Mouse (Mus musculus): ENCODE measurements around the gene Hoxd10. TPM values are rescaled to one million over a fixed set of nuclear protein-coding genes. Genes with fewer than 3 reads are reported as not detected.
A peak's percentile ranks its signal among the peaks of the same experiment; 100 is the strongest.

Hoxd10 gene
- polyA plus RNA-seq, 1 experiment: not detected

GRCm38 (mm10) chr2:74673835-74674425 lies 17.8 kb upstream of the Hoxd10 start:
- no peaks in the 10 kb centered on the region for H3K4me1 ChIP-seq (ENCODE audit: control insufficient read depth, insufficient read depth, insufficient read length, low read length)

GRCm38 (mm10) chr2:74674881-74675665 lies 16.7 kb upstream of the Hoxd10 start, which contains the start of gene Hoxd12:
TSS of gene Hoxd12 (plus strand) at chr2:74675013.
- no peaks in the 10 kb centered on the region for H3K4me1 ChIP-seq (ENCODE audit: control insufficient read depth, insufficient read depth, insufficient read length, low read length)
- no peak within 1 kb of the TSS for H3K27ac ChIP-seq (replicated peaks; ENCODE audit: low read depth, low read length)
- H3K4me3 ChIP-seq (ENCODE audit: insufficient read depth, low read depth, low read length): no peak within 1 kb of the TSS

More at GRCm38 (mm10) chr2:74673835-74674425, 17.8 kb upstream of the Hoxd10 start:
- H3K4me3 ChIP-seq (ENCODE audit: insufficient read depth, low read depth, low read length): no peak overlapping the region
- no peak overlapping the region for H3K27ac ChIP-seq (replicated peaks; ENCODE audit: low read depth, low read length)

DNA sequence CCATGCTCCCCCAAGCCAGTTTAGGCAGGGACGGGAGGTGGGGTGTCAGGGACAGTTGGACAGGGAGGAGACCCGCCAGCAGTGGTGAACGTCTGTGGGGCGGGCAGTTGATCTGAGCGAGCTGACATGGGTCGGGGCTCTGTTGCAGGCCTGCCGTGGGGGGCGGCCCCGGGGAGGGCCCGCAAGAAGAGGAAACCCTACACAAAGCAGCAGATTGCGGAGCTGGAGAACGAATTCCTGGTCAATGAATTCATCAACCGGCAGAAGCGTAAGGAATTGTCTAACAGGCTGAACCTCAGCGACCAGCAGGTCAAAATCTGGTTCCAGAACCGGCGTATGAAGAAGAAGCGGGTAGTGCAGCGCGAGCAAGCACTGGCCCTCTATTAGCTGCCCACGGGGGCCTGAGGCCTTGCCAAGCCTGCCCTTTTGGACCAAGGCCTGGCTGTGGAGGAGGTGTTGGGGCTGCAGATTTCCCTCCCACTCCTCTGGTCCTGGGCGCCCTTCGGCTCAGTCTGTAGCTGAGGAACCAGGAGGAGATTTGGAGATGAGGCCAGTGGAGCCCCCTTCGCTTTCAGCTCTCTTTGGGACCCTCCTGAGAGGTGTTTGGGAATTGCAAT lies 15.9 kb upstream of the Hoxd10 start:
- no peak overlapping the region for H3K4me3 ChIP-seq (ENCODE audit: insufficient read depth, low read depth, low read length)
- no peaks in the 10 kb centered on the region for H3K4me1 ChIP-seq (ENCODE audit: control insufficient read depth, insufficient read depth, insufficient read length, low read length)
- H3K27ac ChIP-seq (replicated peaks; ENCODE audit: low read depth, low read length): no peak overlapping the region

DNA sequence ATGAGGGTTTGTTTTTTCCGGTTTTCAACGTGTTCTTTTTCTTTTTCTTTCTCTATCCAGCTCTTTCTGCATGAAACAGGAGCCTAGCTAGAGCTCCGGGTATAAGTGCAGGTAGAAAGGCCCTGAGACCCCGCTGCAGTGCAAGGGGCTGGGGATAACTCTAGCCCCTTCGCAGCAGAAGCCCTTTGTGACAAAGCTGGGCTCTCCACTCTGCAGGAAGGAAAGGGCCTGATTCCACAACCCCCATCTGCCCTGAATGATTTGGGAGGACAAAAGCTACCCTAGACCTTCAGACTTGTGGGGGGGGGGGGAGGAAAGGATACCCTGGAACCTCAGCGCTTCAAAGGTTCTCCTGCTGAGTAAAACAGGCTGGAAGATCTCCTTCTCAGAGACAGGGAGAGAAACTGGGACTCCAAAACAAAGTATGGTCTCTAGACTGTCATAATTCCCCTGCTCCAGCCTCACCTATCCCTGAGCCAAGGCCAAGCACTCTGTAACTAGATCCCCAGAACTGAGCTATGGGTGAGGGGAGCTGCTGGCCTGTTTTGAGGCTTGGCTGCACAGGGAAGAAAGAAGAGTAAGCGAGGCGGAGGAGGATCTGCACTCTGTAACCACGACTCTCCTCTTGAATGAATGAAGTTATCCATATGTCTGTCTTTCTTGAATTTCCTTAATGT lies 15.2 kb upstream of the Hoxd10 start:
- Histone ChIP-seq H3K4me1 (ENCODE audit: control insufficient read depth, insufficient read depth, insufficient read length, low read length) (no peaks in the 10 kb centered on the region), H3K4me3 (ENCODE audit: insufficient read depth, low read depth, low read length) (no peak overlapping the region), H3K27ac (replicated peaks; ENCODE audit: low read depth, low read length) (no peak overlapping the region)

- Histone ChIP-seq H3K27ac (replicated peaks; ENCODE audit: low read depth, low read length) (no peak overlapping the region), H3K4me1 (ENCODE audit: control insufficient read depth, insufficient read depth, insufficient read length, low read length) (no peaks in the 10 kb centered on the region; the same call in 1 of the 2 replicates), H3K4me3 (ENCODE audit: insufficient read depth, low read depth, low read length) (no peak overlapping the region)
Measured at GRCm38 (mm10) chr2:74677106-74677505, 14.6 kb upstream of the Hoxd10 start.

DNA sequence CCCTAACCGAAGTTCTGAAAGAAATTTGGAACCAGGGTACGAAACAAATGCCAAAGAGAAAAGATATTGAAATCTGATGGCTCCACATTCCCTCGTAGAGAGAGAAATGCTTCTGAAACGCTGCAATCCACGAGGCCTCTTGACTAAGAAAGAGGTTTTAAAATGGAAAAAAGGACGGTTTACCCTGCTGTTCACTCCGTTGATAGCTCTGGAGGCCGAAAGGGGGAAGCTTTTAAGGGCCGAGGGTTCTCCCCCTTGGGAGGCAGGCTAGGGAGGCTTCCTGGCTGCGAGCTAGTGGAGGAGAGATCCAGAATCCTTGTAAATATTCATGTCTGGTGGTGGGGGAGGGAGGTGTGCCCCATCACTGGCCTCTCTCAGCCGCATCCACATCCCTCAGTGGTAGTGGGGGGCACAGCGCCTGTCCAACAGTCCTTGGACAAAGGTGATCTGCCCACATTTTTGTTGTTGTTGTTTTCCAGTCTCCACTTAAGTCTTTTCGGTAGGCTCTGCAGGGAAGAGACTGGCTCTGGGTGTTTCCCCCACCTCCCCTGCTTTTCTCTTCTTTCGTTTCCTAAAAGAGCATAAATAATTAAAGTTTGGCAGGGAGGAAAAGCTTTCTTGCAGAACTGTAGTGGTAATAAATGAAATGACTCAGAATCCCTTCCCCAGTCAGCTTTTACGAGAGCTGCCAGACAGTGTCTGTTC lies 12.7 kb upstream of the Hoxd10 start, which contains the start of gene Hoxd11:
Gene Hoxd11, plus strand, starts transcription at position 667 of the 705 bp plus-strand sequence.
- no peak within 1 kb of the TSS for H3K4me3 ChIP-seq (ENCODE audit: insufficient read depth, low read depth, low read length)
- H3K27ac ChIP-seq (replicated peaks; ENCODE audit: low read depth, low read length): no peak within 1 kb of the TSS

GRCm38 (mm10) chr2:74679596-74679971 lies 12.1 kb upstream of the Hoxd10 start:
- Histone ChIP-seq H3K27ac (replicated peaks; ENCODE audit: low read depth, low read length) (no peak overlapping the region), H3K4me3 (ENCODE audit: insufficient read depth, low read depth, low read length) (no peak overlapping the region), H3K4me1 (ENCODE audit: control insufficient read depth, insufficient read depth, insufficient read length, low read length) (no peaks in the 10 kb centered on the region; the same call in 1 of the 2 replicates)

More for the DNA sequence above, 12.7 kb upstream of the Hoxd10 start, which contains the start of gene Hoxd11:
- no peaks in the 10 kb centered on the region; the same call in 1 of the 2 replicates for H3K4me1 ChIP-seq (ENCODE audit: control insufficient read depth, insufficient read depth, insufficient read length, low read length)

DNA sequence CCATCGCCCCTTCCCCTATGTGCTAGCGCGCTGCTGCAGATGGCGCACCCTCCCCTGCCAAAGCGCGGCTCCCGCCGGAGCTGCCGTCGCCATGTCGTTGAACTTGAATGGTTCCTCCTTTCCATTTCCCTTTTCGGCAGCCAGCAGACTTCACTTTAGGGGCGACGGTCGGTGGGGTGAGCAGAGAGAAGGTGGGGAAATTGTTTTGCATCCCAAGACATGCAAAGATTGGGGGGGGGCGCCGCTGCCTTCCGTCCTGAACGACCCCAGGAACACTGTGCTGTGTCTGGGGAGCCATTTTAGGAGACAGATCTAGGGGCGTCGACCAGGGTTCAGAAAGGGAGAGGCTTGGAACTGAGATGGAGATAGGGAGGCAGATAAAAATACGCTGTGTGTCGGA lies 11.7 kb upstream of the Hoxd10 start:
- no peaks in the 10 kb centered on the region; the same call in 1 of the 2 replicates for H3K4me1 ChIP-seq (ENCODE audit: control insufficient read depth, insufficient read depth, insufficient read length, low read length)
- no peak overlapping the region for H3K4me3 ChIP-seq (ENCODE audit: insufficient read depth, low read depth, low read length)
- H3K27ac ChIP-seq (replicated peaks; ENCODE audit: low read depth, low read length): no peak overlapping the region

DNA sequence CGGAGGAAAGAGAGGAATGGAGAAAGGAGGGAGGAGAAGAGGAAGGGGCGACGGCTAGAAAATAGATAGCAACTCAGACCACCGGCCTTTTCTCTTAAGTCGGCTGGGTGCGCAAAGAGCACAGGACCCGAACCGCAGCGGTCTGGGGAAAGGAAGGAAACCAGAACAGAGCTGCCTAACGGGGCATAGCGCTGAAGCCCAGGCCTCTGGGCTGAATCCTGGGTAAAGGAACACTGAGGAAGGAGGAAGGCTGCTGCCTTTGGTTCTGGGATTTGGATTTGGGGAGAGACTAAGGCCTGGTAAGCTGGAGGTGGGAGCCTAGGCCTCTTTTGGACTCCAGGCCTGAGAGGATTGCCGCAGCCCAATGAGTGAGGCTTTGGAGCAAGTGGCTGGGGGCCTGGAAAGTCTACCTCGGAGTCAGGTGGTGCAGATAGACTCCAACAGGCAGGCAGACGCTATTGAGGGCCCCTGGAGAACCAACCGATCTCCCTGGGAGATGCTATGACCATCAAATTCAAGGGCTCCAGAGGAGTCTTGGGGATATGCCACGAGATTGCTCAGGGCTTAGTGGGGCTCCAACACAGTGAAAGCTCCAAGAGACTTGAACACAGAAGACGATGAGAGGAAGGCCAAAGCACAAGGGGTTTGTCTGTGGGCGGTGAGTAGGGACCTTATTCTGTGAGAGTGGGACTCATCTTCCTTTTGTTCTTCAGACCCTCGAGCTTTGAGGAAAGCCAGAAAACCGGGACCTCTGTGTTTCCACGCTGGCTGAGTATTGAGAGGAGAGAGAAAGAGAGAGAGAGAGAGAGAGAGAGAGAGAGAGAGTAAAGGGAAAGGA lies 10.9 kb upstream of the Hoxd10 start:
- no peaks in the 10 kb centered on the region; the same call in 1 of the 2 replicates for H3K4me1 ChIP-seq (ENCODE audit: control insufficient read depth, insufficient read depth, insufficient read length, low read length)
- H3K27ac ChIP-seq (replicated peaks; ENCODE audit: low read depth, low read length): no peak overlapping the region
- no peak overlapping the region for H3K4me3 ChIP-seq (ENCODE audit: insufficient read depth, low read depth, low read length)

DNA sequence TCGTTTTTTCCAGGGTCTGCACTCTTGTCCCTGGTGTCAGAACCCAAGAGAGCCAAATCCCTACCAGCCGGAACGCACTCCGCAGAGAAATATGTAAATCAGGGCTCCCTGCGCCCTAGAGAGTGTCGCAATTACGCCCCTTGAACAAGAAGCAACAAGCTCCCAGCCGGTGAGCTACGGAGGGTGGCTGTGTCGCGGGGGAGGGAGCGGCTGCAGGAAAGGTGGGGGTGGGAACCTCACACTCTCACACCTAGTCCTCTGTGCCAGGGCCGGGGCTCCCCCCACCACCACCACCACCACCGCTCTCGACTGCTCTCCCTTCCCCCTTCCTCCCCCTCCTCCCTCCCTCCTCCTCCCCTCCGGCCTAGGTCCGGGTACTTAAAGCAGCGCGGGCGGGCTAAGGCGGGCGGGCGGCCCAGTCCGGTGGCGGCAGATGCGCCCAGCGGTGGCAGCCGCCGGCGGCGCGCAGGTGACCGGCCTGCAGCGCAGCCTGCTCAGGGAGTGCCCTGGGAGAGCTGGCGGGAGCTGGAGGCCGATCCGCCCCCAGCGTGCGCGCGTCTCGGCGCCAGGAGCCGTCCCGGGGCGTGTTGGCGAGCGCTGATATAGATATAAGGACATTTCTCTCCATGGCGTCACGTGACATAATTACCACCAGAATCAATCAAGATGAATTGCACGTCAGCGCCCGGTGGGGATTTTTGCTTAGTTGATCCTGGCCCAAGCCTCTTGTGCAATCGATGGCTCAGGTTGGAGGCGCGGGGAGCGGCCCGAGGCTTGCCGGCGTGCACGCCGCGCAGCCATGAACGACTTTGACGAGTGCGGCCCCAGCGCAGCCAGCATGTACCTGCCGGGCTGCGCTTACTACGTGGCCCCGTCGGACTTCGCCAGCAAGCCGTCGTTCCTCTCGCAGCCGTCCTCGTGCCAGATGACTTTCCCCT lies 9.9 kb upstream of the Hoxd10 start:
- Histone ChIP-seq H3K4me3 (ENCODE audit: insufficient read depth, low read depth, low read length) (peak overlapping the region; percentile 37), H3K4me1 (ENCODE audit: control insufficient read depth, insufficient read depth, insufficient read length, low read length) (no peaks in the 10 kb centered on the region; the same call in 1 of the 2 replicates), H3K27ac (replicated peaks; ENCODE audit: low read depth, low read length) (no peak overlapping the region)

DNA sequence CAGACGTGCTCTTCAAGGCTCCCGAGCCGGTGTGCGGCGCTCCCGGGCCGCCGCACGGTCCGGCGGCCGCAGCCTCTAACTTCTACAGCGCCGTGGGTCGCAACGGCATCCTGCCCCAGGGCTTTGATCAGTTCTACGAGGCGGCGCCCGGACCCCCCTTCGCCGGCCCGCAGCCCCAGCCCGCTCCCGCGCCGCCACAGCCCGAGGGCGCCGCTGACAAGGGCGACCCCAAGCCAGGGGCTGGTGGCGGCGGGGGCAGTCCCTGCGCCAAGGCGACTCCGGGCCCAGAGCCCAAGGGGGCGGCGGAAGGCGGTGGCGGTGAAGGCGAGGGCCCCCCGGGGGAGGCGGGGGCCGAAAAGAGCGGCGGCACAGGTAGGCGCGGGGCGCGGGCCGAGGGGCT lies 8.9 kb upstream of the Hoxd10 start:
- Histone ChIP-seq H3K4me1 (ENCODE audit: control insufficient read depth, insufficient read depth, insufficient read length, low read length) (no peaks in the 10 kb centered on the region; the same call in 1 of the 2 replicates), H3K4me3 (ENCODE audit: insufficient read depth, low read depth, low read length) (no peak overlapping the region), H3K27ac (replicated peaks; ENCODE audit: low read depth, low read length) (no peak overlapping the region)

DNA sequence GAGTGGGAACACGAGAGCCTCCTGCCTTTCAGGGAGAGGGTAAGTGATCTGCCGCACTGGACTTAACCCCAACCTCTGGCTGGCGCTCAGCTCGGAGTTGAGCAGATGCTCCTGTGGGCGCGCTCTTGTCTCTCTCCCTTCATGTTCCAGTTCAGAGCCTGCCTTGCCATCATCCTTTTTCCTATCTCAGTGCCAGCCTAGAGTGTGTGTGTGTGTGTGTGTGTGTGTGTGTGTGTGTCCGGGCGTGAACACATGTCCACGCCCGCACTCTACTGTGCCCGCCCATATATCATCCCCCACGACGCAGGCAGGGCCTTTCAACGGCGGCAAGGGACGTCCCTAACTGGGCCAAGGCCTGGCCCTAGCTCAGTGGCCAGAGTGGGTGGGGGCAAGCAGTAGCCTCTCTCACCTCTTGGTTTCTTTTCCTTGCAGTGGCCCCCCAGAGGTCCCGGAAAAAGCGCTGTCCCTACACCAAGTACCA lies 8.2 kb upstream of the Hoxd10 start:
- no peak overlapping the region for H3K4me3 ChIP-seq (ENCODE audit: insufficient read depth, low read depth, low read length)
- no peak overlapping the region for H3K27ac ChIP-seq (replicated peaks; ENCODE audit: low read depth, low read length)
- H3K4me1 ChIP-seq (ENCODE audit: control insufficient read depth, insufficient read depth, insufficient read length, low read length): no peaks in the 10 kb centered on the region; the same call in 1 of the 2 replicates

DNA sequence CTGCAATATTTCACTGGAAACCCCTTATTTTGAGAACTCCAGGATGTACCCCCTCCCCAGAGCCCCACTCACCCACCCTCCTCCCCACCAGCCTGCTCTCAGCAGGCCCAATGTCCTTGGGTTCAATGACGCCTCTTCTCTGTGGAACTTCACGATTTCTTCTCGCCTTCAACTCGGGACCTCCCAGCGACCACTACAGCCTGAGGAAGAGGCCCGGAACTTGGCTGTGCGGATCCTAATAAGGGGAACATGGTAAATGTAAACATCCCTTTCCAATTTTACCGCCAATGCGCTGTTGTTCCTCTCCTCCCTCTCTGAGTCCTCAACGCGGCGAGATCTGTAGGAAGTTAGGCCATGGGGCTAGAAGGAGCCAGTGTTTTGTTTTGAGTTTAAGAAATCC lies 7.6 kb upstream of the Hoxd10 start:
- Histone ChIP-seq H3K4me1 (ENCODE audit: control insufficient read depth, insufficient read depth, insufficient read length, low read length) (no peaks in the 10 kb centered on the region; the same call in 1 of the 2 replicates), H3K27ac (replicated peaks; ENCODE audit: low read depth, low read length) (no peak overlapping the region), H3K4me3 (ENCODE audit: insufficient read depth, low read depth, low read length) (no peak overlapping the region)

Measured in brown adipose tissue, adult 24 weeks (tissue).